Mouse (Mus musculus) thymus, adult 18-20 months (tissue): ENCODE measurements around the gene Nop56.

Experiments
- DNase-seq, 2 experiments: peaks; one replicate each; pipeline ENCODE4 v3.0.0; 2022; ENCODE audit warnings: mixed read lengths in 2 of 2

Gene Nop56

DNA sequence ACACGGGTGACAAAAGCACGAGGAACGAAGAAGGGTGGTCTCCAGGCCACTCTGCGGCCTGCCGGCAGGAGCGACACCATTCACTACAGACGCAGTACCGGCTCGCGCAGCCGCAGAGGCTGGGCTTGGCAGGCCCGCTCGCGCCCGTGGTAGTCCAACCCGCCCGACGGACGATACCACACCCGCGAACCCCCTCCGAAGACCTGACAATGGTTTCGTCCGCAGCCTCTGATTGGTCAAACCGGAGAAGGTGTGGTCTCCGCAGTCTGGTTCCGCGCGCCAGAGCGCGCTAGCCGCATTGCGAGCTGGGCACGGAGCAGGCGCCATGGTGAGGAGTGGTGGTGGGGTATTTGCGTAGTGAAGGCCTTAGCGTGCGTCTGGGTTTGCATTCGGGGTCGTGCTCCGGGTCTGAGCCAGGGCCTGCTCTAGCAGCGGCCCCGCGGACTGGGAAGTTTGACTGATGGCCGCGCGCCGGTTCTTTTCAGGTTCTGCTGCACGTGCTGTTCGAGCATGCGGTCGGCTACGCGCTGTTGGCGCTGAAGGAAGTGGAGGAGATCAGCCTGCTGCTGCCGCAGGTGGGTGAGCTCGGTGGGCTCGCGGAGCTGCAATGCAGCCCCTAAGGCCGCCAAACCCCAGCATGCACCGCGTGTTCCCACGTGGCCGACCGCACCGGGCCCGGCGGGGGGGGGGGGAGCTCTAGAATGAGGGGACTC, at the start of gene Nop56:
Gene Nop56, plus strand, starts transcription at position 282 of the 713 bp plus-strand sequence.
- DNase-seq = peak; percentile 97 to 98

DNA sequence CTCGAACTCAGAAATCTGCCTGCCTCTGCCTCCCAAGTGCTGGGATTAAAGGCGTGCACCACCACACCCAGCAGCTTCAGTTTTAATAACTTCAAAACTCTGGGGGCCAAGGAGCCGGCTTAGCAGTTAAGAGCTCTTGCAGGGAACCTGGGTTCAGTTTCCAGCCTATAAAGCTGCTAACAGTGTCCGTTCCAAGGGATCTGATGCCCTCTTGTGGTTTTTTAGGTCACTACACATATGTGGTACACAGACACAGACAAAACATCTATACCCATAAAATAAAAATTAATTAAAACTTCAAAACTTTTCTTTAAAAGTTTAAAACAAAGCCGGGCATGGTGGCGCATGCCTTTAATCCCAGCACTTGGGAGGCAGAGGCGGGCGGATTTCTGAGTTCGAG, 27.3 kb upstream of the Nop56 start:
- DNase-seq = no peak

DNA sequence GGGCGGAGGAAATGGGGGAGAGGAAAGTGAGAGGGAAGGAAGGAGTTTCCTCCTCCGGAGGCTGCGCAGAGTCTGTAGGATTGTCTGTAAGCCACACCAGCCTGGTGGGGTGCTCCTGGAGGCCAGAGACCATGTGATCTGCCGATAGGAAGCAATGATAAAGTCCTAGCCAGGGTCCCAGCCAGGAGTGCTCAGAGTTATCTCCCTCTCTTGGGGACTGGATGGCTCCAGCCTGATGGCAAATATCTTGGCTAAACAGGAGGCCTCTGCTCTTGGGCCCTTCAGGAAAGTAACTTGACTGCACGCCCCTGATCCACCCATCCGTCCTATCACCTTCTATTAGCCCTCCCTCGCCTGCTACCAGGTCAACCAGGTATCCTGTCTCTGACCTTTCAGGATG, 26.0 kb upstream of the Nop56 start:
- DNase-seq = no peak

DNA sequence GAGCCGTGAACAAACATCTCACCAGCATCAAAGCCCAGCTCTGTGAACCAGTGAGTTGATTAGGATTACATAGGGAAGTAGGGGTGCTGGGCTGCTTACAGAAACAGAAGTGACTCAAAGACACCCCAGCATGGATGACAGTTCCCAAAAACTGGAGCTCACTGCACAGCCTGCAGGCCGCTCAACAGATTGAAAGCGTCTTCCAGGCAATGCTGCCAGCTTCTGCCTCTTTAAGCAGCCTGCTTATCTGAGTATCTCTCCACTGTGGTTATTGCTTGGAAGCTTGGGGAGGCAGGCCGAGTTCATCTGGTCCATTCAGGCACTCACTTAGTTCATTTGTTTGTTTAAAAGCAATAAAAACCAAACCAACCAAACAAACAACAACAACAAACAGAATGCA, 17.5 kb upstream of the Nop56 start:
- no peak for DNase-seq

DNA sequence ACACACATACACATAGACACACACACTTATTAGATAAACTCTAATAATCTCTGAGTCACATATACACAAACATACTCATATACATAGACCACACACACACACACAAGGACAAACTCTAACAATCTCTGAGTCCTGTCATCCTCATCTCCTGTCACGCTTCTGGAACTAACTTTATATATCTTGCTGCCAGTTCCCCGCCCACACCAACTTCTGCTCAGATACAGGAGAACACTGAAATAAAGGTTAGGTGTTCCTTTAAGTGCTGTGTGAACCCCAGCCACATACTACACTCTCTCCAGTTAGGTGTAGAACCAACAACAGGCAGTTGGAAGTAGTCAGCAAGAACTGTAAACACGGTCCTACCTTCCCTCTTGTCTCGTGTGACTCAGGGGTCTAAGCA, 13.4 kb upstream of the Nop56 start:
- DNase-seq = no peak

DNA sequence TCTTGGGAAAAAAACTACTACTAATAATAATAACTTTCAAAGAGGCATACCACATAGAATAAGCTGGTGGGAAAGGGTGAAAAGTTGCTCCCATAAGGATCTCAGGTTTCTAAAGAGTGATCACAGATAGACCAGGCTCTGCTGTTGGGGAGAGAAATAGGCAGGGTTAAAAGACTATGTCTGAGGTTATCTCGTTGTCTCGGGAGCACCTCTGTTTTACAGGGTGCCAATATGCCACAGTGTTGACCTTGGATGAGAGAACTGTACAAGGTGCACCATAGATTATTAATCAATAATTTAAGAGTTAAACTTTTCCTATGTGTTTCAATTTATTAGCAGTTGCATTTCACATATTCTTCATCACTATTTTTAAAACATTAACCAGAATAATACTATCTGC, 12.3 kb upstream of the Nop56 start:
- no peak for DNase-seq

DNA sequence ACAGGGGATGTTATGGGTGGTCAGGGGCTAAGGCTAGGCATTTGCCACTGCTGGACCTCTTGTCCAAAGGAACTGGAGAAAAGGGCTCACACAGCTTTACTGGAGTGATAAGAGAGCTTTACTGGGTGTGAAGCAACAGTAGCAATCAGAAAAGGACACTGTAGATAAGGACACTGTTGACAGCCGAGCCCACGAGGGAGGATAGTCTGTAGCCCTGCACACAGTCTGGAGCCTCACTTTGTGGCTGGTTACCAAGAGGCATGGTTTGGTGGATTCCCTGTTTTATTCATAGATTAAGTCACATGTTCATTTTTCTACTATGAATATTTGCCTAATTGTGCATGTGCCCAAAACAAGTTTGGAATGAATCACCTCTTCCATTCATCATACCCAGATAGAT, 11.8 kb upstream of the Nop56 start:
- DNase-seq = no peak

DNA sequence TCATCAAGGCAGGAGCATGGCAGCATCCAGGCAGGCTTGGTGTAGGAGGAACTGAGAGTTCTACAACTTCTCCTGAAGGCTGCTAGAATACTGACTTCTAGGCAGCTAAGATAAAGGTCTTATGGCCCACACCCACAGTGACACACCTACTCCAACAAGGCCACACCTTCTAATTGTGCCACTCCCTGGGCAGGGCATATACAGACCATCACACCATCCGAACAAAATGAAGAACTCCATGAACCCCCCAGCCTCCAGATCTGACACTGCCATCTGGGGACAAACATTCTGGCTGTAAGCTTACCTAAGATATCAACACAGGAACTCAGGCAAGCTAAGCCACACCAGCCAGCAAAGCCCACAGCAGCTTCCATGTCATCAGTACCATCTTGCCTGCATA, 8.7 kb upstream of the Nop56 start:
- no peak for DNase-seq

DNA sequence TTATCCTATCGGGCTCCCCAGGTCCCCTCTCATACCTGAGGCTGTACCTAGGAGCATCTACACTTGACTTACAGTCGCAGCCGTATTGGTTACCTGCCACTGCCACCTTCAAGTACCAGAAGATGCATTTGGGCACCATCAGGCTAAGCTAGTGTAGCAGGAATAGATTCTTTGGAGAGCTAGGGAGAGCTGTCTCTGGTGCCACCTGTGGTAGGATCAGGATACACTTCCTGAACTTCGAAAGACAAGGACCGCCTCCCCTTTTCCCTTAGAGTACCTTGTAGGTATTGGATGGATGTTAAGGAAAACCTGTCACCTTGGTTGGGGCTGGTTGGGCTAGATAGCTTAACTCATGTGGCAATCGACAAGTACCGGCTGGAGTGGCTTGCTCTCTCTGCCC, 6.2 kb upstream of the Nop56 start:
- DNase-seq = no peak

DNA sequence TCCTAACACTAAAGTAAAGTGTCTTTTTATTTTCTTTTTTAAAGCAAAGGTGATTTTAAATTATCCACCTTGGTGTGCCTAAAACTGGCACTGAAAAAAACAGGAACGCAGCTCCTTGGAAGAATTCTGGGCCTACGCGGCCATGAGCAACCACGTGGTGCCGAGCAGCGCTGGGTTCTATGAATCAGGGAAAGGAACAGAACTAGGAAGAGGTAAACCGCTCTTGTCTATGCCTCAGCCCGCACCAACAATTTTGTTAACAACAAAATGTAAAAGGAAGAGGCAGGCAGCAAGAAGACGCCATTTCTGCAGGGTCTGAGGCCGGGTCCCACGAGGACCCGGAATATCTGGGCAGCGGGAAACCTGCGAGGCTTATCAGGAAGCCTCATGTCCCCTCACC, 498 bp upstream of the Nop56 start:
- DNase-seq = no peak

DNA sequence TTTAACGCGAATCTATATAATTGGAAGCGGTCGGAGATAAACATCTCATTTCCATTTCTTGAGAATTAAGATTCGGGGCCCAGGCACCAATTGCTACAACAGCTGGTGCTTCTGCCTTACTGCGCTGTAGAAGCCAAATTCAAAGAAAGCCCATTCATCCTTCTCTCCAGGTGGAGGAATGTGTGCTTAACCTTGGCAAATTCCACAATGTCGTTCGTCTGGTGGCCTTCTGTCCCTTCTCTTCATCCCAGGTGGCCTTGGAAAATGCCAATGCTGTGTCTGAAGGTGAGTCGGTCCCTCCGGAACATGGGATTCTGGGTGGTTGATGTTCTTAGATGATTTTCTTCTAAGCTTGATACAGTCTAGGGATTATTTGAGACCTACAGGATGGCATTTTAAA, 632 bp downstream of the Nop56 start:
- DNase-seq = no peak

DNA sequence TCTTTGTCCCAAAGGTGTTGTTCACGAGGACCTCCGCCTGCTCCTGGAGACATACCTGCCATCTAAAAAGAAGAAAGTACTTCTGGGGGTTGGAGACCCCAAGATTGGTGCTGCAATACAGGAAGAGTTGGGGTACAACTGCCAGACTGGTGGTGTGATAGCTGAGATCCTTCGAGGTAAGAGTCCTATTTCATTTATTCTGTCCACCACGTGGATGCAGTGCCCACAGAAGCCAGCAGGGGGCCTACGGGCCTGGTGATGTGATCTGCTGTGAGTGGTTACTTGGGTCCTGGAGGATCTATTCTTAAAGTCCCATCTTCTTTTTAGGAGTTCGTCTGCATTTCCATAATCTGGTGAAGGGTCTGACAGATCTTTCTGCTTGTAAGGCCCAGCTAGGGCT, 1.4 kb downstream of the Nop56 start:
- no peak for DNase-seq

DNA sequence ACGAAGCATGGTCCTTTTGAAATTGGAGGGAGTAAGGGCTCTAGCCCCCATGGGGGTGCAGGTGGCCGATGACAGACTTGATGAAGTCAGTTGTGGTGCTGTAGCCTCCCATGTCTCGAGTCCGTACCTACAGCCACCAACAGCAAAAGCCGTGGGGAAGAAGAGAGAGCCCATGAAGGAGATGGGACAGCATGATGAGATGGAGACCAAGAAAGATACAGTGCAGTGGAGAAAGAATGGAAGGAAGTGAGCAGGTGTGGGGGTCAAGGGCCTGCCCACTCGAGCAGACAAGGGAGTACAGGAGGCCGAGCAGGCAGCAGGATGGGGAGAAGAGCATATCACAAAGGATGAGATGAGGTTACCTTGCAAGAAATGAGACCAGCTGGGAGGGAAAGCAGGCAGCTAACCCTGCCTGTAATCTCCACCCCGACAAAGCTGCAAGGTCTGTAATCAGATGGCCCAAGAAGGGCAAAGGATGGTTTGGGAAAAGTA, 5.4 kb downstream of the Nop56 start:
- no peak for DNase-seq

DNA sequence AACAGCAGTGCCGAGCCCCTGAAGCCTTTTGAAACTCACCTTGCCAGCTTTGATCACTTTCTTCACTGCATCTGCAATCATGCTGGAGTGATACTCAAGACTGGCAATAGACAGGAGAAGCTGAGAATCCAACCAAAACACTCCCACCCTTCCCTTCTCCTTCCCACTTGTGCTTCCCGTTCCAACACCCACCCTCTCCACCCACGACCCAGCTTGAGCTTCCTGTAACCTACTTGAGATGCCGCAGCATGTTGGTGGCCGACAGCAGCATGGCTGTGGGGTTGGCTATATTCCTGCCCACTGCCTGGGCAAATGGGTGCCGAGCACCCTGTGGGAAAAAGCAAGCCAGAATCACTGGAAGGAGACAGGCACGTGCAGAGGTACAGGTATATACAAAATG, 6.0 kb downstream of the Nop56 start:
- DNase-seq = no peak

DNA sequence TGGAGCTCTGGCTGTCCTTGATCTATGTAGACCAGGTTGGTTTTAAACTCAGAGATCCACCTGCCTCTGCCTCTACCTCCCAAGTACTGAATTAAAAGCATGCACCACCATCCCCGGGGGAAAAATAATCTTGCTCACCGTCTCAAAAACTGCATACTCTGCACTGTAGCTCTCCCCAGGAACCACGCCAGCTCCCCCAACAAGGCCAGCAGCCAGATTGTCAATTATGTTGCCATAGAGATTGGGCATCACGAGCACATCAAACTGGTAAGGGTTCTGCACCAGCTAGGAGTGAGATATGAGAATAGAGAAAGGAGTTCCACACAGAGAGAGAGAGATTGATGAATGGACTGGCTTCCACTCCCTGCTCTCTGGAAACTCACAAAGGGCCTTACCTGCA, 6.6 kb downstream of the Nop56 start:
- no peak for DNase-seq

DNA sequence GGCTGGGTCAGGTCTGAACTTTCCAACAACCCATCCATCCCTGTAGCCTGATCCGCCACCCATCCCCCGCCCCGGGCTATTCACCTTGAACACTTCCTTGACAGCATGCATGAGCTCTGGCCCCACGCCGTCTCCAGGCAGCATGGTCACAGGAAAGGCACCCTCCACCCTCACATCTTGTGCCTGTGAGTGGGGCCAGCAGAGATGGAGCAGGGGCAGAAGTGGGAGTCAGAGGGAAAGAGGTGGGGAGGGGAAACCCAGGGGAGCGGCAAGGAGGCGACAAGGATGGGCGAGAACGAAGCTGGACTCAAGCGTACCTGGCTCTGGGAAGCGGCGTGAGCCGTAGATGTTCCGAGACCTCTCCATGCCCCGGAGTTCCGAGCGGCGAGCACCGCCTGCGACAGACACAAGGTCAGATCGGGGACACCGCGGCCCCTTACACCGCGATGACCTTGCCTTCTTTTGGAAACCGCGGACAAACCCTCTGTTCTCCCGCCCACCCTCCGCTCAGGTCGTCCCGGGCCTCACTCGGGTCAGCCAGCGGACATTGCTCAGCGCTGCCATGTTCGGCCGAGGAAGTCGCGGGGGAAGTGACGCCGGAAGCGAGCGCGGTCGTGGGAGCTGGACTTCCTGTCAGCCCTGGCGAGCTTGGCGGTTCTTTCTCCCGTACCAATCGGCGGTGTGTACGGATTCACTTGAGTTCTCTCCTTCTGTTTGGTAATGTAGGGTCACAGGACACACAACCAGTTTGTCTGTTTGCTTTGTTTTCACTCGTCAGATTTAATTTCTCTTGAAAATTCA, 9.8 kb downstream of the Nop56 start, which contains the start of gene Idh3b:
Gene Idh3b, minus strand, starts transcription at position 694 of the 801 bp plus-strand sequence.
- DNase-seq = peak; percentile 62 to 67

DNA sequence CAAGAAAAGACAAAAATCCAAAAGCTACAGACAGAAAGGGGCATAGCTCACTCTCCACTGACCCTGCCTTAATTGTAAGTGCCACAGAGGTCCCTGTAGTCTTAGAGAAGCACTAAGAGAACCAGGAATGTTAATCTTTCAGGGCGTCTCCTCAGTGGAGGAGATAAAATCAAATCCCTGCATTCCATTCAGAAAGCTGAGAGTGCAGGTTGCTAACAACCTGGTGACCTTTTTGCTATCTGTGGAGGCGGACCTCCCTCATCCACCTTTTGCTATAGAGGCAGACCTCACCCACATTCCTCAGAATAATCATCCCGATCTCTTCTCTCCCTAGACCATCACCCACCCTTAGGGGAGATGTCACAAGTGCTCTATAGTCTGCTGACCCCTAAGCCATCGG, 14.9 kb downstream of the Nop56 start:
- no peak for DNase-seq

DNA sequence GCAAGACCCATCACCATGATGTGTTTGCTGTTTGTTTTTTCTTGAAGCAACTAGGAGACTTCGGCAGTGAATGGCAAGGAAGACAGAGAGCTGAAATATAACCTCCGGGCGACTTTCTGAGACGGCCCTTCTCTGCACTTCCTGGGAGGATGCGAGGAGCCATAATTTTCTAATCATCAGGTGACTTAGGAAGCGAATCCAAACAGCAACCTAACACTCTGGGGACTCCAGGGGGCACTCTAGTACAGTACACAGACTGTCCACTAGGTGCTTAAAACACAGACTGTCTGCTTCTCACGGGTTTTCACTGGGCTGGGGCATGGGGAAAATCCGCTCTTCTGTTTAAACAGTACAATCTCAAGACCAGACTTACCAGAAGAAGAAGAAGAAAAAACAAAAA, 17.2 kb downstream of the Nop56 start:
- DNase-seq = no peak

DNA sequence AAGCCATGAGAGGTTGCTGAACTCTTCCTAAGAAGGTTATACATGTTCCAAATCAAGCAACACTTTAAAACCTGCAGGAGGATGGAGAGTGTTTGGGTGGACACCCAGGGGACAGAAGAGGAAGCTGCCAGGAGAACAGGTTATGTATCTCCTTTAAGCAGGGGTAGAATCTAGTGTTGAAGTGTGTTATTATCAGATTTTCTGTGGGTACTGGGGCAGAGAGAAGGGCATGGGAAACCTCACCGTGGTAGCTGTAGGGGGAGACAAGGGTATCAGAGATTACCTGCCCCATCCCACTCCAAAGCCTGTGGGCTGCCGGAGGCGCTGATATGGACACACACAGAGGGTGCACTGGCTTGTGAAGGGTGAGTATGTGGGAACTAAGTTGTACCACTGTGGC, 18.8 kb downstream of the Nop56 start:
- DNase-seq = no peak

DNA sequence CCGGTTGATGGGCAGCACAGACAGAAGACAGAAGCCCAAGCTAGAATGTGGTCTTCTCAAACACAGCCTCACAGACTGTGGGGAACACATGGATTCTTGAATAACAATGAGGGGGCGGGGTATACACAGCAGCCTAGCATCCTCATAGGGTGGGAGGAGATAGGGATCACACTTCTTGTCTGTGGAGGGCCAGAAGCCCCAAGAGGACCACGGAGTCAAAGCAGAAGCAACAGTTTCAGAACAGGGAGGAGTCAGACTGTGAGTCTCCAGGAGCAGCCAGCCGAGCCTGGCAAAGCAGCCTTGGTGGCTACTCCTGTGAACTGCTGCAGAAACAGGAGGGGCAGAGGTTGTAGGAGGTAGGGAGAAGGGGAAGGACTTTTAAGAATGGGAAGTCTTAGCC, 19.3 kb downstream of the Nop56 start:
- no peak for DNase-seq

DNA sequence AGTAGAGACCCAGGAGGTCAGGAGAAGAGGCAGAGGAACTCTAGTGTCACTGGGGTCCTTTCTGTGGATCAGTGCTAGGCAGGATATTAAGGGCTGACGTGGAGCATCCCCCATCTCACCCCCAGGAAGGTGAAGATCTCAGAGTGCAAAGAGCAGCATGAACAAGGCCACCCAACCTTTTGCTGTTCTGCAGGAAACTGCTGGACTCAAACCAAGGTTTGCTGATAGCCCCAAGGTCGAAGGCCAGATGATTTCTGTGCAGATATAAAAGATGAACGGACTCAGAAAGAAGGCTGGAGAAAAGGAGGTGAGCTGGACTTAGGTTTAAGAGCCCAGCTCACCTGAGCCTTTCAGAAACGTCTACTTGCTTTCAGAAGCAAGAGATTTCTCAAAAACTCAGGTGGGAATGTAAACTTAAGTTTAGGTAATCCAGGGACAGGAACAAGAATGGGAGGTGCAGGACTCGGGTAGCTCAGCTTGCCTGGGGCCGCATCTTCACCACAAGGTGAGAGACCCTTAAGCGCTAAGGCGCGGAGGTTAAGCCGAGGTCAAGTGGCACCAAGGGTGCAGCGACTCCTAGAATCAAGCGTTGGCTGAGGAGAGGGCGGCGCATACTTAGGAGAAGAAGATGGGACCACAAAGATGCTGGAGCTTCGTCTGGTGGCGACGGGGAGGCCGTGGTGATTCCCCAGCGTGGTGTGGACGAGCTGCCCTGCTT, 20.1 kb downstream of the Nop56 start:
- DNase-seq = no peak

DNA sequence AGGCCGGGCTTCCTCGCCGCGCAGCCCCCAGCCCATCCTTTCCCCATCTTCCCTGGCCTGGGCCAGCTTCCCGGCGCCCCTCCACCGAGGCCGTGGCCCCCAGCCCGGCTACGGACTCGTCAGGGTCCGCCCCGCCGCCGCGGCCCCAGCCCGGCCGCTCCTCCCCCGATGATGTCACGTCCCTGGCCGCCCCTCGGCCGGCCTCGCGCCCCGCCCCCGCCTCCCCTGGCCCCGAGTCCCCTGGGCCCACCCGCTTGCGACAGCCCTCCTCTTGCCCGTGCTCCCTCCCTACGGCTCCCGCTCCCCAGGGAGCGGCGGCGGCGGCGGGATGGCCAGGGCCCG, 20.7 kb downstream of the Nop56 start, which contains the start of gene Ebf4:
Gene Ebf4, plus strand, starts transcription at position 234 of the 342 bp plus-strand sequence.
- no peak for DNase-seq

DNA sequence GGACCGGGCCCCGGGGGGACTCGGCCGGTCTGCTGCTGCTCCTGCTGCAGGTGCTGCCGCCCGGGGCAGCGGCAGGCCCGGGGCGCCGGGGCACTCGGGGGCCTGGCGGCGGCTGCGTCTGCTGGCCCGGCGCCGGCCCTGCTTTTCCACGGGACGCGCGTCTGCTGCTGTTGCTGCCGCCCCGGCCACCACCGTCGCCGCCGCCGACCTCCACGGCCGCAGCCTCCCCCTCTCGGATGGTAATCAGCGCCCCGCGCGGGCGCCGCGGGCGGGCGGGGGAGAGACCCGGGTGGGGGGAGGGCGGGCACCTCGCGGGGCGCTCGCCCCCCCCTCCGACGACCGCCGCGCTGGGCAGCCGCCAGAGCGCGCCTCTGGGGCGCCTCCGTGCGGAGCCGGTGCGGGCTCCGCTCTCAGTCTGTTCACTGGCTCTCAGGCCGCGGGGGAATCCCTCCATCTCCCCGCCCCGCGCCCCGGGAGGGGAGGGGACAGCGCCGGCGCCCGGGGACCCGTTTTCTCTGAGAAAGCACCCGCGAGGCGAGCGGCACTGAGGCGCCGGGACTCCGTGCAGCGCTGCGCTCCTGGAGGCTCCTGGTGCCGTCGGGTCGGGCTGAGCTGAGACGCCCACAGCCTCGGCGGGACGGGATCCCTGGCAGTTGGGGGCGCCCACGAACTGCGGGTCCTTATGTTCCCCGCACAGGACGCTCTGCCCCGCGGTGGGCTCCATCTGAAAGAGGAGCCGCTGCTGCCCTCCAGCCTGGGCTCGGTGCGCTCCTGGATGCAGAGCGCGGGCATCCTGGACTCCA, 21.3 kb downstream of the Nop56 start:
- DNase-seq = no peak
